Mouse (Mus musculus) cerebellum, postnatal 36 days (tissue): ENCODE data around the gene Fam167b.

Experiments used
- DNase-seq, 2 experiments: peaks; one replicate each; pipeline ENCODE4 v3.0.0; 2021 to 2022; ENCODE audit warnings: mixed read lengths in 2 of 2

Gene Fam167b

DNA sequence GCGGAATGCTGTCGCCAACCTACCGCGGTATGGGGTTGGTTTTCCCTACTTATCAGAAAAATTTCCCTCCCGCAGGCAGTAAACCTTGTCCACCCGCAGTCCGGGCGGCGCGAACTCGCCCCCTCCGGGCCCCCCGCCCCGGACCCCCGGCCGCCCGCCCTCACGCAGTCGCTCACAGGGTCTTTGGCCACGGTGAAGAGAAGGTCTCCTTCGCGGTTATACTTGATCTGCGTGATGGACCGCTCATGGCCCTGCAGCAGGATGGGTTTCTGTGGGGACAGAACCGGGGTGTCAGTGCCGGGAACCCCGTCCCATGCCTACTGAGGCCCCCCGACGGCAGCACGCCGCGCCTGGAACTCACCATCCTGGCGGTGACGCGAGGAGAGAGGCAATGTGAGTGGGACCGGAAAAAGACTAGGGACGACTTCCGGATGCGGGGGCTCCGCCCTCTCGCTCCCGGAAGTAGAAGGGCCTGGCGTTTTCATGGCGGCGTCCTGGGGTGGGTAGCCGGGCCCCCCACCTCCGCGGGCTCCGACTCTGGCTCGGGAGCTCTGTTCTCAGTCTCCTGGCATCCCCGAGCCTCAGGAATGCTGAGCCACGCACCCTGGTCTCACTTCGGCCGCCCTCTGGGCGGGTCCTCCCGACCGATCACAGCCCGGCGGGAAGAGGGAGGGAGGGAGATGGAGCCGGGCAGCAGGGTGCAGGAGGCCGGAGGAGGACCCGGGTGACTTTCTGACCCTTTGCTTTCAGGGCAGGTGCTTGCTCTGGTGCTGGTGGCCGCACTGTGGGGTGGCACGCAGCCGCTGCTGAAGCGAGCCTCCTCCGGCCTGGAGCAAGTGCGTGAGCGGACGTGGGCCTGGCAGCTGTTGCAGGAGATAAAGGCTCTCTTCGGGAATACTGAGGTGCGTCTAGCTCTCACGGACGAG is 22.1 kb upstream of the Fam167b start, which contains the start of the genes Eif3i and Tmem234:
Gene Eif3i (minus strand): TSS at position 416 of the 926 bp plus-strand sequence.
Gene Tmem234 (plus strand): TSS at position 436 of the 926 bp plus-strand sequence.
- peak; percentile 78 to 82 for DNase-seq

- DNase-seq, result no peak
These were observed 10.5 kb upstream of the Fam167b start for GRCm38 (mm10) chr4:129588865-129589264.

DNA sequence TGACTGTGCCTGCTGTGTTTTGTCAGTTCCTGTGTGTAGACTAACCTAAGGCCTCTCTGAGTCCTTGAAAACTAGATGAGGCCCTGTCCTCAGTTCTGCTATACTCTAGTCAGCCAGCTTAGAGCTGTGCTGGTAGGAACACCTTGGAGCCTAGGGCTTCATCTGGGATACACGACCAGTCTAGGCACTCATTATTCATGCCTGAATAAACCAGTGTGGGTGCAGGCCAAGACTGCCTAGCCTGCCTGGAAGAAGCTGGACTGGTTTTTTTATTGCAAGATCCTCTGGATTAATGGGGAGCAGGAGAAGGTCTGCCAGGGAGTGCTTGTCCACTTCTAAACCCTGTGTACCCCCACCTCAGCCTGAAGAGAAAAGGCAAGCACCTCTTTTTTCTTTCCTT is 8.6 kb upstream of the Fam167b start:
- DNase-seq, result no peak

DNA sequence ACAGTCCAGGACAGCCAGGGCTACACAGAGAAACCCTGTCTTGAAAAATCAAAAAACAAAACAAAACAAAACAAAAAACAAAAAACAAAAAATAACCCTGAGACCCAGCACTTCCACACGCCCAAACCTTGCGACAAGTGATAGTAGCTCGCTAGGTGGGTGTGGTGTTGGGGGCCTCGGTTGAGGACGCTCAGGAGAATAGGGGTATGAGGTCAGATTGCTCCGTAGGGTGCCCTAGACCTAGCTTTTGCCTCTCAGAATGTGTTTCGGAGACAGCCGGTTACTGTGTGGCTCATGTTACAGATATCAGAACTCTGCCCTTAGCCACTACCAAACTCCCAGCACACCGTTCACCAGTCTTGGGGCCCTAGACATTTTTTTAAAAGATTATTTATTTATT is 7.4 kb upstream of the Fam167b start:
- no peak for DNase-seq

- peak; percentile 81 to 83 for DNase-seq
These were observed 6.7 kb upstream of the Fam167b start for GRCm38 (mm10) chr4:129584884-129585608.

DNA sequence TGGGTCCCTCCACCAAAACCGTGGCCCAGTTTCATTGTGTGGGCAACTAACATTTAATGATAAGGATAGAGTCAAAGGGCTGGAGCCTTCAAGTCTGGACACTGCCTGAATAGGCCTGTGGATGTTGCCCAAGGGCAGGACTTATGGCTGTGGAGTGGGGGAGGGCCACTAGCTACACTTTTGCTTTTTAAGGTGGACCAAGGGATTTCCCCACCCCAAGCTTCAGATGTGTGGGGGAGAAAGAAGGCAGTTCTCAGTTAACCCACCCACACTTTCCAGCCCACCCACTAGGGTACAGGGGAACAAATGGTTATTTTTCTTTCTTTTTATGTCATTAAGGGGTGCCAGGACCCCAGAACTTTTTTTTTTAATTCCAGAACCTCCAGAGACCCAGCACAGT is 6.0 kb upstream of the Fam167b start:
- no peak for DNase-seq

GRCm38 (mm10) chr4:129582251-129582650 is 3.9 kb upstream of the Fam167b start:
- DNase-seq, result no peak

DNA sequence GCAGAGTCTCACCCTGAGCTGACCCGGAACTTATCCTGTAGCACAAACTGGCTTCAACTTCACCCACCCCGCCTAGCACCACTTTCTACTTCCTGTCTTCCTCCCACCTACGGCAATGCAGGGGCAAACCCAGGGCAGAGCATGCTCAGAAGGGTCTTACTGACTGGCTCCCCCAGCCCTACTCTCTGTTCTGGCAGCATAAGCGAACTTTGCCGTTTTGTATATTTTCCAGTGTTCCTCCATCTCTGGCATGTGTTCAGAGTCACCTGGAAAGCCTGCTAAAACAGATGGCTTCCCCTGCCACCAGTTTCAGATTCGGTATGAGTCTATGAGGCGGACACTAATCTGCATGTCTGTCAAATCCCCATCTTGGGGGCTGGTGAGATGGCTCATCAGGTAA is 2.0 kb upstream of the Fam167b start:
- peak; percentile 38 to 41 for DNase-seq

- no peak for DNase-seq
These were observed 661 bp downstream of the Fam167b start for GRCm38 (mm10) chr4:129577688-129578087.

DNA sequence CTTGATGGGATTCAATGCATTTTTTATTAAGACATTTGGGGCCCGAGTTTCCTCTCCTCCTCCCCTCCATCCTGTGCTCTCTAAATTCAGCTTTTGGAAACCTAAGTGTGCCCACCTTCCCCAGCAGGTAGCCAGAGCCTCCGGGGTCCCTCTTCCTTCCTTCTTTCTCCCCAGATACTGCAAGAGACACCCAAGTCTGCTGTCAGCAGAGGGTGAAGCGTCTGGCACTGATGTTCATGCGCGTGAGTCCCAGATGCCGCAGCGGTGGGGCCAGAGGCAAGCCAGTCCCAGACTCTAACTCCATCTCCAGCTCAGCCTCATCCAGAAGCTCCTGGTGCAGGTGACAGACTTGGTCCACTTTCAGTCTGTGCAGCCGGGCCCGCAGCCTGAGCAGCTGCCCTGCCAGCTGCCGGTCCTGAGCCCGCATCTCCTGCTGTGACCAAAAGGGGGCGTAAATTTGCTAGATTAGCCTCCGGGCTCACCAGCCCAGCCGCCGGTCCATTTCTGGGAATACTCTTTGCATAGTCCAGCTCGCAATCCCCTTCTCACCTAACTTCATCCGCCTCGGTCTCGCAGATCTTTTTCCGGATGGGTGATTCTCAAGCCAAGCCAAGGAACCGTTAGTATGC is 1.4 kb downstream of the Fam167b start:
- DNase-seq, result peak; percentile 41 to 47

GRCm38 (mm10) chr4:129575171-129575844 is 3.0 kb downstream of the Fam167b start:
- no peak for DNase-seq

DNA sequence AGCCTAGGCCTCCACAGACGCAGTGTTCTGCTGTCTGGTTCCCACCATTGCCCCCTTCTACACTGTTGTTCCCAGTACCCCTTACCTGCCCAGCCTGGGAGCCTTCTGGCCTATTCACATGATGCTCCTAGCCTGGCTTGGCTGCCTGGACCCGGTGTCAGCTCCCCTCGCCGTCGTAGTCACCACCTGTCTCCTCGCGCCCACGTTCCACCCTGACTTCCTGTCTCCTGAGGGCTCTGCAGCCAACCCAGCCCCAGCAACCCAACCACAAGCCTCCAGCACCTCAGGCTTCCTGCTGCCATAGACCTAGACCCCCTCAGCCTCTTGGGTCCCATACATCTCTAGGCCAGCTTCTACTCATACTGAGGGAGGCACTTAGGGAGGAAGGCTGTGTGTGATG is 4.9 kb downstream of the Fam167b start, which contains the start of gene Lck:
Gene Lck (minus strand): TSS at position 212 of the 400 bp plus-strand sequence.
- DNase-seq, result no peak

GRCm38 (mm10) chr4:129573093-129573370 is 5.3 kb downstream of the Fam167b start:
- DNase-seq, result no peak

GRCm38 (mm10) chr4:129572236-129573092 is 5.9 kb downstream of the Fam167b start:
- no peak for DNase-seq

GRCm38 (mm10) chr4:129571551-129572084 is 6.7 kb downstream of the Fam167b start:
- no peak for DNase-seq

GRCm38 (mm10) chr4:129570028-129570427 is 8.3 kb downstream of the Fam167b start:
- no peak for DNase-seq

- DNase-seq, result no peak
These were observed 10.0 kb downstream of the Fam167b start for GRCm38 (mm10) chr4:129568366-129568765.

DNA sequence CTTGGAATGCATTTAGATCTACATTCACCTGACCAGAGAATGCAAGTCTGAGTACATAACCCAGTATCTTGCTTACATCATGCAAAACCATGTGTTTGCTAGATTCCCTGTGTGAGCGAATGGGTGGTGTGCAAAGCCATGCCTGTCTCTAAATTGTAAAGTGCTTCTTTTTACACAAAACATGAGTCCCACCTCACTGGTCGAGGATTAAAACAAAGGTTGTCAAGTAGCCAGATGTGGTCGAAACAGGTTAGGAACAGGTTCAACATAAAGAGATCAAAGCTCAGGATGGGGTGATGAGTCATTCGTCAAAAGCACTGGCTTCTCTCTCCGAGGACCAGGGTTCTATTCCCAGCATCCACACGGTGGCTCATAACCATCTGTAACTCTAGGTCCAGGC is 13.2 kb downstream of the Fam167b start:
- DNase-seq, result no peak

- no peak for DNase-seq
These were observed 14.6 kb downstream of the Fam167b start for GRCm38 (mm10) chr4:129563718-129564117.

DNA sequence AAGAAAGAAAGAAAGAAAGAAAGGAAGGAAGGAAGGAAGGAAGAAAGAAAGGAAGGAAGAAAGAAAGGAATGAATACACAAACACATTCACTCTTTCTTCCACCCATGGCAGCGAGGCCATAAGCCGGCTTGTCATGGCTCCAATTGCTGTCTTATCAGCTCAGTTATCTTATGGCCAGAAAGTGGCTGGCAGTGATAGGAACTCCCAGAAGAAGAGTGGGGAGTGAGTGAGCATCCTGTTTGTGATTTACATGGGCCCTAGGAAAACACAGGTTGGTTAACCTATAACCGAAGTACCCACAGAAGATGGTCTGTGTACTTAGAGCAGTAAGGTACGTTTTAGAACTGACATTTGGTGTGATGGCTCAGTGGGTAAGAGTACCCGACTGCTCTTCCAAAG is 17.2 kb downstream of the Fam167b start:
- DNase-seq, result no peak

DNA sequence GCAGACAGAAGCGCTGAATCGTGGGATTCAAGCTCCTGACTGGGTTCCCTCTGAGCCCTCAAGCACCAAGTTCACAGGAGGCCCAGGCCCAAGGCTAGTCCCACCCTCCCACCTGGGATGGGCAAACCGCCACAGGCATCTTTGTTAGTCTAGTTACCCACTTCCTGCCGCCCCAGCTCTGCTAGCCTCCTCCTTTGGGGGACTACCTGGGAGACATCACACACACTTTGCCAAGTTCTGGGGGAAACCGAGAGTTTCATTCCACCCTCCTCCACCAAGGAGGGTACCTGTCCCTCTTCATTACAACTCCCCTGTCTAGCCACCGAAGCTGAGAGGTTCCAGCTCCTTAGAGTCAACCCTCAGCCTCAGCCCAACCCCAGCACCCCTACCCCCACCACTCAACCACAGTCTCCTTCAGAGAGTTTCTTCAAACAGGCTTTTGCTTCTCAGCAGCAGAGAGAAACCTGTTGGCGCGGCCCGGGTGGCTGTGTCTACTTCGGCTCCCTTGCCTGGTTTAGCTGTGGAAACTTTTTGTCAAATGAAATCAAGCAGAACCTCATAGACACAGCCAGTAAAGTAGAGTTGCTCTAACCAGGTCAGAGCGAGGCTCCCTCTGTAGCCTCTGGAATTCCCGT is 19.9 kb downstream of the Fam167b start:
- no peak for DNase-seq
